ENCODE assay signal across 9 mouse cellular contexts in the genomic region with DNA sequence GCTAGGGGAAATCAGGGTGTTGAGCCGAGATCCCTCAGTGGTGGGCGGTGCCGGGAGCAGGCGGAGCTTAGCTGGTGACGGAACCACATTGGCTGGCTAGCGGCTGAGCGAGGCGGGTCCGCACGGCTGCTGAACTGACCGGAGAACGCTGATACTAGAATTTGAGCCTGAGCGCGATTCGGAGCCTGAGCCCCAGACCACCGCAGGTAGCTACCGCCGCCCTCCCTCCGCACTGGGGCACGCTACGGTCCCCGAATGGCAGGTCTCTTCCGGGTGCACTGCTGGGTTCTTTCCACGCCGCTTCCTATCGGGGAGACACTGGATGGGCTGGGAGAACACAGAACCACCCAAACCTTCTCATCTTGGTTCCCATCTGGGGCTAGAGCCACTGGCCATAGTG. TPM values are rescaled to one million over a fixed set of nuclear protein-coding genes. Genes with fewer than 3 reads are reported as not detected.
DNase-seq lines count a peak whose midpoint lies in the region; ATAC-seq and TF ChIP-seq lines count a peak whose summit lies in the region.
"Had no signal": no experiment of that assay in that cellular context is flagged by ENCODE, and none has a peak within 500 bp of the region (broad histone marks: within the 10 kb centered on the region; RNA-seq: fewer than 3 reads in every experiment).

A gene (plus strand): TSS at position 59 of the 400 bp plus-strand sequence.

- no peaks in the 10 kb centered on the region for H3K27me3 ChIP-seq in forebrain, embryonic 13.5 days
- H3K27me3 ChIP-seq in heart, postnatal 0 days (ENCODE audit: control insufficient read depth, insufficient read depth, low read length) = no peaks in the 10 kb centered on the region
- H3K27me3 ChIP-seq in liver, embryonic 13.5 days = peaks cover 18% of the 10 kb centered on the region
- H3K27me3 ChIP-seq in splenic B cell, adult 2 months (ENCODE audit: control insufficient read depth, insufficient read depth, low read length, poor library complexity, severe bottlenecking) = no peaks in the 10 kb centered on the region

- peak within 1 kb of the TSS; percentile 69 for H3K9ac ChIP-seq in forebrain, embryonic 13.5 days
- H3K9ac ChIP-seq in heart, postnatal 0 days (replicated peaks; ENCODE audit: low read depth, low read length) = peak within 1 kb of the TSS; percentile 59
- H3K9ac ChIP-seq in liver, embryonic 13.5 days = peak within 1 kb of the TSS; percentile 53

- under 1% methylated on average over 26 of the region's 26 CpGs for whole genome bisulfite sequencing in forebrain, embryonic 13.5 days
- WGBS in heart, postnatal 0 days = under 1% methylated on average over 26 of the region's 26 CpGs
- under 1% methylated on average over 26 of the region's 26 CpGs for WGBS in liver, embryonic 13.5 days (ENCODE audit: insufficient replicate concordance)

- DNase-seq in layer of hippocampus, adult 11-12 months (ENCODE audit: low spot score) = peak; percentile 56
- no peak for DNase-seq in layer of hippocampus, adult 9-10 months (ENCODE audit: low spot score)
- DNase-seq in heart, postnatal 0 days (ENCODE audit: low spot score) = peak; percentile 69
- peak; percentile 80 to 88 for DNase-seq in kidney, postnatal 25 days
- DNase-seq in liver, embryonic 13.5 days = peak; percentile 52
- peak; percentile 59 for DNase-seq in naive thymus-derived CD4-positive, alpha-beta T cell, adult 2 months (ENCODE audit: low read depth)
- peak; percentile 75 for DNase-seq in splenic B cell, adult 2 months (ENCODE audit: low read depth, low spot score)

- ATAC-seq in forebrain, embryonic 13.5 days = peak; percentile 88
- ATAC-seq in heart, postnatal 0 days (ENCODE audit: insufficient read depth, low read depth) = peak; percentile 88
- ATAC-seq in liver, embryonic 13.5 days (ENCODE audit: low read depth) = peak; percentile 65

- H3K9me3 ChIP-seq in forebrain, embryonic 13.5 days (replicated peaks) = no peaks in the 10 kb centered on the region
- H3K9me3 ChIP-seq in heart, postnatal 0 days (replicated peaks; ENCODE audit: control insufficient read depth, low read length) = no peaks in the 10 kb centered on the region
- no peaks in the 10 kb centered on the region for H3K9me3 ChIP-seq in liver, embryonic 13.5 days (replicated peaks)
- H3K9me3 ChIP-seq: G1E had no signal

- peak within 1 kb of the TSS; percentile 44; the same call in 1 of the 2 replicates for H3K27ac ChIP-seq in forebrain, embryonic 13.5 days
- H3K27ac ChIP-seq in heart, postnatal 0 days (ENCODE audit: low read depth) = peak within 1 kb of the TSS; percentile 80
- H3K27ac ChIP-seq in liver, embryonic 13.5 days = peak within 1 kb of the TSS; percentile 53

- no peak for TF ChIP-seq EP300 in heart, postnatal 0 days (IDR thresholded peaks at IDR 0.05; ENCODE audit: low read depth)

- H3K4me2 ChIP-seq in forebrain, embryonic 13.5 days = peak within 1 kb of the TSS; percentile 80
- H3K4me2 ChIP-seq in heart, postnatal 0 days (ENCODE audit: low read depth, low read length) = peak within 1 kb of the TSS; percentile 81
- peak within 1 kb of the TSS; percentile 66 for H3K4me2 ChIP-seq in liver, embryonic 13.5 days

- no peak for TF ChIP-seq CTCF in heart, postnatal 0 days (IDR thresholded peaks at IDR 0.05; ENCODE audit: low read depth)

- H3K4me3 ChIP-seq in forebrain, embryonic 13.5 days = peak within 1 kb of the TSS; percentile 50
- peak within 1 kb of the TSS; percentile 53 for H3K4me3 ChIP-seq in heart, postnatal 0 days (ENCODE audit: low read depth, low read length)
- H3K4me3 ChIP-seq in liver, embryonic 13.5 days (replicated peaks) = peak within 1 kb of the TSS; percentile 55

- peaks cover 19% of the 10 kb centered on the region for H3K36me3 ChIP-seq in forebrain, embryonic 13.5 days (ENCODE audit: poor library complexity, severe bottlenecking)
- H3K36me3 ChIP-seq in heart, postnatal 0 days (replicated peaks; ENCODE audit: control insufficient read depth, insufficient read depth, low read length) = peaks cover 16% of the 10 kb centered on the region
- peaks cover 10% of the 10 kb centered on the region; the same call in 1 of the 2 replicates for H3K36me3 ChIP-seq in liver, embryonic 13.5 days
- H3K36me3 ChIP-seq in splenic B cell, adult 2 months (ENCODE audit: control insufficient read depth, insufficient read depth, low read length, poor library complexity, severe bottlenecking) = no peaks in the 10 kb centered on the region; the same call in 1 of the 2 replicates
- H3K36me3 ChIP-seq: G1E had no signal

- peaks cover 24% of the 10 kb centered on the region for H3K4me1 ChIP-seq in forebrain, embryonic 13.5 days
- H3K4me1 ChIP-seq in heart, postnatal 0 days (ENCODE audit: control insufficient read depth, insufficient read depth) = peaks cover 26% of the 10 kb centered on the region
- H3K4me1 ChIP-seq in liver, embryonic 13.5 days (replicated peaks) = peaks cover 18% of the 10 kb centered on the region

RNA-seq across cellular contexts. Expression of the gene that starts here (rescaled TPM):
- 14.7 and 17.6 TPM in 2 replicates for polyA plus RNA-seq in forebrain, embryonic 13.5 days (2015; fragmentation: Nextera tagmentation; extraction: Ambion mirVana)
- 238 and 284 TPM in 2 replicates for total RNA-seq in heart, postnatal 0 days (2014; rRNA removed; ENCODE audit: low replicate concordance)
- polyA plus RNA-seq in heart, postnatal 0 days (2015; fragmentation: Nextera tagmentation; extraction: Ambion mirVana) = 200 and 211 TPM in 2 replicates
- polyA plus RNA-seq in liver, embryonic 13.5 days (2015; fragmentation: Nextera tagmentation; extraction: Ambion mirVana) = 44.1 and 50.6 TPM in 2 replicates
- polyA plus RNA-seq: G1E had no signal
